Mouse (Mus musculus) brown adipose tissue, adult 24 weeks (tissue): ENCODE data around the gene Polr2g. TPM values are rescaled to one million over a fixed set of nuclear protein-coding genes. Genes with fewer than 3 reads are reported as not detected.

Experiments used
- H3K27ac ChIP-seq: fragments of 200-500 bp; replicated peaks from 2 replicates; pipeline ENCODE4 v1.5.1; 2012; ENCODE audit warnings: low read depth, mild to moderate bottlenecking, low read length
- H3K4me1 ChIP-seq: fragments of 200-500 bp; 2 replicates; pipeline ENCODE4 v1.6.1; 2012; ENCODE audit warnings: low read length, mixed read lengths; ENCODE audit not compliant: control insufficient read depth, insufficient read depth, insufficient read length
- H3K4me3 ChIP-seq: fragments of 200-500 bp; 2 replicates; pipeline ENCODE4 v1.5.1; 2012; ENCODE audit warnings: low read depth, mild to moderate bottlenecking, low read length, moderate library complexity; ENCODE audit not compliant: insufficient read depth
- polyA plus RNA-seq: library from polyadenylated mRNA; stranded (reverse); fragments of >200 nt; gene quantifications from 2 replicates; pipeline ENCODE4 v1.2.4, GENCODE M21; 2012; ENCODE audit not compliant: missing spikeins, insufficient read depth, insufficient read length

The Polr2g gene
- polyA plus RNA-seq, 1 experiment = 68.9 TPM

- H3K27ac ChIP-seq = peak within 1 kb of the TSS; percentile 98
- H3K4me3 ChIP-seq = peak within 1 kb of the TSS; percentile 99
- H3K4me1 ChIP-seq = peaks cover 14% of the 10 kb centered on the region
Measured at GRCm38 (mm10) chr19:8756635-8757387, 41.6 kb downstream of the Polr2g start, which contains the start of gene Nxf1. Nxf1 (plus strand) TSS chr19:8757073.

DNA sequence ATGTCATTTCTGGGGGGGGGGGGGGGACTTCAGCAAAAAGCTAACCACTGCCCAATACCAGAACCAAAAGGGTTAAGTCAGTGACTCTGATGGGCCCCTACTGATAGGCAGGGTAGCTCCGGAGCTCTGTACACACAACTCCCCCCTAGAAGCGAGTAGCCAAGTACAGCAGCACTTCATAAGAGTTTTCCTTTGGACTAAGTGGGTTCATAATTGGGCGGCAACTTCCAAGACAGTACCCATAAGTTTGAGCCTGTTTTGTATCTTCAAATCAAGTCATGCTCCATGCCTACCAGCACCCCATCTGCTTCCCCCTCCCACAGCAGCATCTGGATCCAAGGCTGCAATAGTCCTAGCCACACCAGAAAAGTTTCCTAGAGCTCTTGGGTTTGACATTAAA, 42.7 kb downstream of the Polr2g start:
- Histone ChIP-seq H3K27ac (0 out of 2 replicates have a peak overlapping the region, but pooled peaks have one; percentile 23), H3K4me3 (peak overlapping the region; percentile 26), H3K4me1 (peaks cover 14% of the 10 kb centered on the region)

- H3K4me1 ChIP-seq = peaks cover 4% of the 10 kb centered on the region
- no peak overlapping the region for H3K4me3 ChIP-seq
- no peak overlapping the region for H3K27ac ChIP-seq
Measured at GRCm38 (mm10) chr19:8747368-8747767, 51.0 kb downstream of the Polr2g start.

DNA sequence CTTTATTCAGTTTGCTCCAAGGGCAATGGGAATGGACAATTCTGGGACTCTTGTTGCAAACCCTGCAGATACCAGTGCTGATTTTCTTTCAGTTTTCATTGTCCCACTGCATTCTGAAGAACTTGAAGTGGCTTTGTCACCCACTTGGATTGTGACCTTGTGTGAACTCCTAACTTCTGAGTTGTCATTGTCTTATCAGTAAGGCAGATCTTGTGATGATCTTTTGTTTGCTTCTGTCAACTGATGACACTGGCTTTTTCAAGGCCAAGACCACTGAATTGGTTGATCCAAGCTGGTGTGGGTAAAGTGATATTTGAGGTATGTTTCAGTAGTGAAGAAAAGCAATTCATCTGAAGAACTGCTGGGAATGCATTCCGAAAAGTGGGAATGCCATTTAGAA, 53.0 kb downstream of the Polr2g start:
- Histone ChIP-seq H3K4me3 (no peak overlapping the region), H3K27ac (no peak overlapping the region), H3K4me1 (peaks cover 6% of the 10 kb centered on the region)

Other genes starting within 250 kb of the Polr2g start
- not detected in 2 replicates for gene Slc22a8, start 207.3 kb downstream of the Polr2g start, polyA plus RNA-seq
- not detected in 2 replicates for gene Slc22a6, start 180.5 kb downstream of the Polr2g start, polyA plus RNA-seq
- not detected in 2 replicates for gene Chrm1, start 134.8 kb downstream of the Polr2g start, polyA plus RNA-seq
- gene Slc3a2, start 75.2 kb downstream of the Polr2g start, polyA plus RNA-seq = 32.8 and 41.0 TPM in 2 replicates
- 28.2 and 31.8 TPM in 2 replicates for gene Wdr74, start 62.8 kb downstream of the Polr2g start, polyA plus RNA-seq
- gene 1700092M07Rik, start 57.9 kb downstream of the Polr2g start, polyA plus RNA-seq = not detected in 2 replicates
- 30.7 and 43.6 TPM in 2 replicates for gene Stx5a, start 57.2 kb downstream of the Polr2g start, polyA plus RNA-seq
- gene Nxf1, start 41.5 kb downstream of the Polr2g start, polyA plus RNA-seq = 51.6 and 58.1 TPM in 2 replicates
- 140 and 154 TPM in 2 replicates for gene Tmem223, start 27.6 kb downstream of the Polr2g start, polyA plus RNA-seq
- 34.0 and 34.8 TPM in 2 replicates for gene Tmem179b, start 24.1 kb downstream of the Polr2g start, polyA plus RNA-seq
- gene Taf6l, start 12.2 kb downstream of the Polr2g start, polyA plus RNA-seq = 4.2 and 8.6 TPM in 2 replicates
- gene Zbtb3, start 4.0 kb upstream of the Polr2g start, polyA plus RNA-seq = 1.2 and 2.8 TPM in 2 replicates
- gene Ttc9c, start 20.8 kb upstream of the Polr2g start, polyA plus RNA-seq = 27.1 and 28.9 TPM in 2 replicates
- 31.0 and 31.1 TPM in 2 replicates for gene Hnrnpul2, start 21.4 kb upstream of the Polr2g start, polyA plus RNA-seq
- 17.2 and 39.8 TPM in 2 replicates for gene AC129217.1, start 31.2 kb upstream of the Polr2g start, polyA plus RNA-seq
- 212 and 233 TPM in 2 replicates for gene Bscl2, start 38.9 kb upstream of the Polr2g start, polyA plus RNA-seq
- gene Gng3, start 40.6 kb upstream of the Polr2g start, polyA plus RNA-seq = not detected in 2 replicates
- 3.3 and 10.5 TPM in 2 replicates for gene Lrrn4cl, start 52.2 kb upstream of the Polr2g start, polyA plus RNA-seq
- 188 and 228 TPM in 2 replicates for gene Ubxn1, start 72.9 kb upstream of the Polr2g start, polyA plus RNA-seq
- gene Uqcc3, start 82.3 kb upstream of the Polr2g start, polyA plus RNA-seq = 88.3 and 93.3 TPM in 2 replicates
- gene Lbhd1, start 85.2 kb upstream of the Polr2g start, polyA plus RNA-seq = 11.9 and 20.2 TPM in 2 replicates
- not detected in 2 replicates for gene Gm49403, start 85.4 kb upstream of the Polr2g start, polyA plus RNA-seq
- gene 1810009A15Rik, start 90.3 kb upstream of the Polr2g start, polyA plus RNA-seq = 36.6 and 59.8 TPM in 2 replicates
- gene Gm49416, start 90.3 kb upstream of the Polr2g start, polyA plus RNA-seq = 6.2 TPM in 1 of 2 replicates, not detected in the other
- gene Ints5, start 94.4 kb upstream of the Polr2g start, polyA plus RNA-seq = 4.8 and 5.9 TPM in 2 replicates
- 49.7 and 56.8 TPM in 2 replicates for gene Ganab, start 99.5 kb upstream of the Polr2g start, polyA plus RNA-seq
- gene B3gat3, start 121.8 kb upstream of the Polr2g start, polyA plus RNA-seq = 30.2 and 30.8 TPM in 2 replicates
- gene Rom1, start 130.8 kb upstream of the Polr2g start, polyA plus RNA-seq = 4.5 and 11.4 TPM in 2 replicates
- gene Eml3, start 131.0 kb upstream of the Polr2g start, polyA plus RNA-seq = 11.6 and 12.9 TPM in 2 replicates
- 28.2 and 30.6 TPM in 2 replicates for gene Mta2, start 143.3 kb upstream of the Polr2g start, polyA plus RNA-seq
- gene Tut1, start 155.3 kb upstream of the Polr2g start, polyA plus RNA-seq = 6.9 and 7.5 TPM in 2 replicates
- 134 and 135 TPM in 2 replicates for gene Eef1g, start 168.5 kb upstream of the Polr2g start, polyA plus RNA-seq
- 133 and 177 TPM in 2 replicates for gene Ahnak, start 190.7 kb upstream of the Polr2g start, polyA plus RNA-seq